Mouse (Mus musculus) megakaryocyte, embryonic 14.5 days (primary cell): ENCODE measurements at regions not wholly inside any gene's neighbourhood (a gene's known extent, or its start where the extent isn't known, plus 50 kb on each side); places are given as distances from the start of the nearest gene placed in this dataset.

ENCODE experiments used
- H3K27me3 ChIP-seq: replicated peaks from 2 replicates; pipeline ENCODE3; 2012; ENCODE audit warnings: inconsistent platforms
- H3K36me3 ChIP-seq: replicated peaks from 2 replicates; pipeline ENCODE3; 2012; ENCODE audit warnings: low read length, inconsistent platforms, mixed read lengths
- H3K4me1 ChIP-seq: 2 replicates; pipeline ENCODE4 v1.6.1; 2012; ENCODE audit warnings: inconsistent platforms
- H3K4me3 ChIP-seq: replicated peaks from 2 replicates; pipeline ENCODE3; 2012; ENCODE audit warnings: moderate library complexity, mild to moderate bottlenecking, inconsistent platforms
- H3K9me3 ChIP-seq: 2 replicates; pipeline ENCODE4 v1.6.1; 2012; ENCODE audit warnings: inconsistent platforms
- FLI1 ChIP-seq: IDR thresholded peaks from 2 replicates; pipeline ENCODE4 v1.6.1; 2012; ENCODE audit warnings: low read length, inconsistent platforms, mixed read lengths
- GATA1 ChIP-seq: IDR thresholded peaks from 3 replicates; pipeline ENCODE4 v1.6.1; 2012; ENCODE audit warnings: mixed read lengths, low read length, inconsistent platforms, borderline replicate concordance

DNA sequence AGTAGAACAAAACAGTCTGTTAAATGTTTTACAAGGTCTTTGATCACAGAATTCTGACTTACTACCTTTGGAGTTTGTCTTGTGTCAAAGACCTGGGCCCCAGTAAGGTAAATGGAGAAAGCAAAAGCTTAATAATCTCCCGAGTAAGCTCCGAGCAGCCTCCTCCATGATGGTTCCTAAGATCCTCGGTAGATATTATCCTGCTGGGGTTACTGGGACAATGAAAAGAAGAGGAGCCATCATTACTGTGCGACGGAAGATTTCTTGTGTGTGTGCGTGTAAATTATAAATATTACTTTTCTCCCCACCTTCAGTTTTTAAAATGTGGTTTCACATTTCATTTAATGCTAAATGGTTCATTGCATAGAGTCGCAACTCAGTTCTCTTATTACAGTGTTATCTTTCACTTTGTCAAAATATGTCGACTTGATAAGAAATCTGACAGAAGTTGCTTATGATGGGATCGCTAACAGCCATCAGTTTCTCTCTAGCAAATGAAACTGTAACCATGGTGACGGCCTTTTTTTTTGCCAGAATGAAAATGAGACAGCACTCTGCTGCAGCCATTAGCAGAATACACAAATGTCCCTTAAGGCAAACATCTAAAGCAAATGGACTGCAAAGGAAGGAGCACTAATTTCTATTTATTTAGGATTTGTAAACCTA lies 658.2 kb downstream of the Car8 start:
- Histone ChIP-seq H3K9me3 (no peaks in the 10 kb centered on the region), H3K4me1 (no peaks in the 10 kb centered on the region), H3K27me3 (no peaks in the 10 kb centered on the region), H3K4me3 (no peak overlapping the region), H3K36me3 (no peaks in the 10 kb centered on the region)
- TF ChIP-seq GATA1 (no peak), FLI1 (no peak)

DNA sequence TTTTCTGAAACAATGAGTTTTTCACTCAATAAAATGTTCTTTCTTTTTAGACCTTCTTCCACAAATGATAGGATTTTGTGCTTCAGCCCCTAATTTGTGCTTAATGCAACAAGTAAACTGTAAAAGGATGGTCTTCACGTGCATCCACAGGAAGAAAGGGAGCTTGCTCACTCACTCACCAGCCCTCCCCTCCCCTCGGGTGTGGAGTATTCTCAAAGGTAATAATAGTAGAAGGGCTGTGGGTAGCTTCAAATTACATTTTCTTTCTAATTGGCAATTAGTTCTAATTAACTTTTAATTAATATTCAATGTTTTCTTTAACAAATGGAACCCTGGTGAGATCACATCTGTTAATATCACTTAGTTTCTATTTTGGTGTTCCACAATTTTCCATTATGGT lies 664.8 kb downstream of the Car8 start:
- Histone ChIP-seq H3K4me1 (peaks cover 14% of the 10 kb centered on the region), H3K27me3 (no peaks in the 10 kb centered on the region), H3K9me3 (no peaks in the 10 kb centered on the region), H3K4me3 (no peak overlapping the region), H3K36me3 (no peaks in the 10 kb centered on the region)
- TF ChIP-seq FLI1 (no peak), GATA1 (no peak)

- Histone ChIP-seq H3K4me3 (no peak overlapping the region), H3K4me1 (peaks cover 9% of the 10 kb centered on the region), H3K27me3 (no peaks in the 10 kb centered on the region), H3K9me3 (no peaks in the 10 kb centered on the region), H3K36me3 (no peaks in the 10 kb centered on the region)
- TF ChIP-seq GATA1 (no peak), FLI1 (no peak)
Measured at GRCm38 (mm10) chr4:7567687-7568393, 671.0 kb downstream of the Car8 start.

- no peak for TF ChIP-seq FLI1
- no peak for TF ChIP-seq GATA1
- no peak overlapping the region for H3K4me3 ChIP-seq
- H3K9me3 ChIP-seq = no peaks in the 10 kb centered on the region
- no peaks in the 10 kb centered on the region for H3K27me3 ChIP-seq
- no peaks in the 10 kb centered on the region for H3K36me3 ChIP-seq
- peaks cover 10% of the 10 kb centered on the region; the same call in 1 of the 2 replicates for H3K4me1 ChIP-seq
Measured at GRCm38 (mm10) chr4:7559867-7560832, 678.7 kb downstream of the Car8 start.

DNA sequence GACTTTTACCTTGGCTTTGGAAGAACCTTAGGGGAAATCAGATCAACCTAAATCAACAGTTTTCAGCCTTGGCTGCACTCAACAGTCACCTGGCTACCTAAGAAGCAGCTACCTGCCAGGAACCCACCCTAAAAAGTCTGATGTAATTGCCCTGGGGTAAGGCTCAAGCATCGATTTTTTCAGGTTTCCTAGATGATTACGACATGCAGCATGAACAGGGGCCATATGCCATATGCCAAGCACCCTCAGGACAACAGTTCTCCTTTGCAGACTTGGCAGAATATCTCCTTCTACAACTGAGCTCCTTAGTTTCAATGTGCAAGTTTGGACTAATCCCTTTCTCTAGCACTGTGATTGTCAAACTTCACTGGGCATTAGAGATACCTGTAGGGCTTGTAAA lies 680.1 kb downstream of the Car8 start:
- no peak for TF ChIP-seq GATA1
- TF ChIP-seq FLI1 = no peak
- H3K36me3 ChIP-seq = no peaks in the 10 kb centered on the region
- no peaks in the 10 kb centered on the region for H3K9me3 ChIP-seq
- no peaks in the 10 kb centered on the region for H3K27me3 ChIP-seq
- peaks cover 10% of the 10 kb centered on the region; the same call in 1 of the 2 replicates for H3K4me1 ChIP-seq
- no peak overlapping the region for H3K4me3 ChIP-seq

GRCm38 (mm10) chr4:7534301-7534700 lies 704.5 kb downstream of the Car8 start:
- TF ChIP-seq FLI1 = no peak
- no peak for TF ChIP-seq GATA1
- no peaks in the 10 kb centered on the region for H3K36me3 ChIP-seq

DNA sequence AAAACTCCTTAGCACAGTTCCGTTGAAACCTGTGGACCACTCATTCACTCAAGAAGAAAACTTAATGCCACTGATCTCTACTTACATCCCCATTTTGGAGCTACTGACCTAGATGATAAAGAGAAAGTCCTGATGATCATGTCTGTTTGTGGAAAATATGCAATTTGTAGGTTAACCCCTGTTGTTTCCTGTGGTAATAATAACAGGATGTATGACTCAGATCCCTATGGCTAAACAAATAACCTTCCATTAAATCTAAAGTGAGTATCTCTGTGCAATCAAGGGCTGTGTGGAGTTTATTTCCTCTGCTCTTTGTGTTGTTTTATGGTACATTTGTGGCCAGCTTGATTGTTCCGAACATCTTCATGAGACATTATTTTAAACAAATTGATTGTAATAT lies 711.1 kb downstream of the Car8 start:
- Histone ChIP-seq H3K4me1 (peaks cover 9% of the 10 kb centered on the region; the same call in 1 of the 2 replicates), H3K36me3 (no peaks in the 10 kb centered on the region), H3K9me3 (no peaks in the 10 kb centered on the region), H3K4me3 (no peak overlapping the region), H3K27me3 (no peaks in the 10 kb centered on the region)
- no peak for TF ChIP-seq FLI1
- no peak for TF ChIP-seq GATA1

More at GRCm38 (mm10) chr4:7534301-7534700, 704.5 kb downstream of the Car8 start:
- Histone ChIP-seq H3K4me3 (no peak overlapping the region), H3K9me3 (no peaks in the 10 kb centered on the region), H3K4me1 (no peaks in the 10 kb centered on the region), H3K27me3 (no peaks in the 10 kb centered on the region)

DNA sequence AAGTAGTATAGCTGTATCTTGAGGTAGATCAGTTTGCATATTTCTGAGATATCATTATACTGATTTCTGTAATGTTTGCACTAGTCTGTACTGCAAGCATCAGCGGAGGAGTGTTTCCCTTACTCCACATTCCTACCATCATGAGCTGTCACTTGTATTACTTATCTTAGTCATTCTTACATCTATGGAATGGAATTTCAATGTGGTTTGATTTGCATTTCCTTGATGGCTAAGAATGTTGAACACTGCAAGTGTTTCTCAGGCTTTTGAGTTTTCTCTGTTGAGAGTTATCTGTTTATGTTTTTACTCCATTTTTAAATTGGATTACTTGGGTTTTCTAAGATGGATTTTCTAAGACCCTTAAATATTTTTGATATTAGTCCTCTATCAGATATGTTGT lies 725.8 kb downstream of the Car8 start:
- TF ChIP-seq FLI1 = no peak
- H3K36me3 ChIP-seq = no peaks in the 10 kb centered on the region
- H3K4me3 ChIP-seq = no peak overlapping the region
- peaks cover 6% of the 10 kb centered on the region; the same call in 1 of the 2 replicates for H3K9me3 ChIP-seq
- no peaks in the 10 kb centered on the region for H3K4me1 ChIP-seq
- no peaks in the 10 kb centered on the region for H3K27me3 ChIP-seq

DNA sequence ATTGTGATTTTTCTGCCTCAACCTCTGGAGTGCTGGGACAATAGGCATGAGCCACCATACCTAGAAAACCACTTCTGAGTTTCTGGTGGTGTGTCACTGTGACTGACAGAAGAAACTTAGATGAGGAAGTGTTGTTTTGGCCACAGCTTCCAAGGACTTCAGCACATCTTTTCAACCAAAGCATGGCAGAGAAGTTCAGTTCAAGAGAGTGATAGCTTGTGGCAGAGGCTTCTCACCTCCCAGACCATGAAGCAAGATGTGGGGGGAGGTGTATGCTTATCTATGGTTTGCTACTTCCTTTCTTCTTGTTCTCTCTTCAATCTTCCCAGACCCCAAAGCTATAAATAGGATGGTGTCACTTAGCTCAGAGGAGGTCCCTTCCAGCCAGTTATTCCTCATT lies 753.3 kb downstream of the Car8 start:
- no peaks in the 10 kb centered on the region for H3K27me3 ChIP-seq
- H3K4me3 ChIP-seq = no peak overlapping the region
- H3K36me3 ChIP-seq = peaks cover 2% of the 10 kb centered on the region
- H3K9me3 ChIP-seq = no peaks in the 10 kb centered on the region
- H3K4me1 ChIP-seq = peaks cover 32% of the 10 kb centered on the region
- TF ChIP-seq GATA1 (no peak), FLI1 (no peak)
